Mouse (Mus musculus) kidney, postnatal 0 days (tissue): ENCODE data around the gene Tmem182. TPM values are rescaled to one million over a fixed set of nuclear protein-coding genes. Genes with fewer than 3 reads are reported as not detected.

ENCODE experiments used
- ATAC-seq: fragments of 200-750 bp; cut with Nextera tagmentation; replicated peaks from 2 replicates; pipeline ENCODE4 v1.8.0; 2017; ENCODE audit warnings: low read depth, moderate number of reproducible peaks, moderate TSS enrichment, moderate library complexity; ENCODE audit not compliant: low FRiP score
- DNase-seq: peaks from one replicate; pipeline ENCODE4 v3.0.0-alpha.2; 2016; ENCODE audit warnings: low spot score
- H3K27ac ChIP-seq: fragments of 300-500 bp; sonication (generic); 2 replicates; pipeline ENCODE4 v1.5.1; 2014; ENCODE audit warnings: mild to moderate bottlenecking
- H3K27me3 ChIP-seq: fragments of 300-500 bp; sonication (generic); 2 replicates; pipeline ENCODE4 v1.6.1; 2014; ENCODE audit warnings: low read length, mixed read lengths; ENCODE audit not compliant: insufficient read depth
- H3K36me3 ChIP-seq: fragments of 300-500 bp; sonication (generic); 2 replicates; pipeline ENCODE4 v1.6.1; 2014; ENCODE audit warnings: low read length, mixed read lengths; ENCODE audit not compliant: insufficient read depth
- H3K4me1 ChIP-seq: fragments of 300-500 bp; sonication (generic); replicated peaks from 2 replicates; pipeline ENCODE4 v1.6.1; 2014; ENCODE audit warnings: antibody characterized with exemption, low read length, mixed read lengths; ENCODE audit not compliant: insufficient read depth
- H3K4me2 ChIP-seq: fragments of 300-500 bp; sonication (generic); 2 replicates; pipeline ENCODE4 v1.6.1; 2014; ENCODE audit warnings: mild to moderate bottlenecking, low read length, moderate library complexity, mixed read lengths
- H3K4me3 ChIP-seq: fragments of 300-500 bp; sonication (generic); replicated peaks from 2 replicates; pipeline ENCODE4 v1.5.1; 2014; ENCODE audit warnings: low read depth, low read length
- H3K9ac ChIP-seq: fragments of 300-500 bp; sonication (generic); 2 replicates; pipeline ENCODE4 v1.6.1; 2014; ENCODE audit warnings: low read depth, low read length
- H3K9me3 ChIP-seq: fragments of 300-500 bp; sonication (generic); replicated peaks from 2 replicates; pipeline ENCODE4 v1.6.1; 2016; ENCODE audit warnings: low read length, inconsistent platforms, mixed read lengths
- CTCF ChIP-seq: IDR thresholded peaks from 2 replicates; pipeline ENCODE4 v1.5.1; 2016; ENCODE audit warnings: antibody characterized with exemption, low read depth, mild to moderate bottlenecking, moderate library complexity
- WGBS: fragments of 180-500 bp; shearing (Covaris S2); extraction: QIAGEN DNeasy Blood & Tissue Kit; methylation state at CpG from one replicate; pipeline ENCODE4 v1.1.7; 2014; 5-methylcytosine and 5-hydroxymethylcytosine counted together
- polyA plus RNA-seq: library from polyadenylated mRNA; unstranded; fragments of >200 nt; fragmentation: Nextera tagmentation; extraction: Ambion mirVana; gene quantifications from 2 replicates; pipeline ENCODE4 v1.2.1, GENCODE M21; 2015

Tmem182 gene
- polyA plus RNA-seq, 1 experiment from 2014 or later = 0.71 TPM

DNA sequence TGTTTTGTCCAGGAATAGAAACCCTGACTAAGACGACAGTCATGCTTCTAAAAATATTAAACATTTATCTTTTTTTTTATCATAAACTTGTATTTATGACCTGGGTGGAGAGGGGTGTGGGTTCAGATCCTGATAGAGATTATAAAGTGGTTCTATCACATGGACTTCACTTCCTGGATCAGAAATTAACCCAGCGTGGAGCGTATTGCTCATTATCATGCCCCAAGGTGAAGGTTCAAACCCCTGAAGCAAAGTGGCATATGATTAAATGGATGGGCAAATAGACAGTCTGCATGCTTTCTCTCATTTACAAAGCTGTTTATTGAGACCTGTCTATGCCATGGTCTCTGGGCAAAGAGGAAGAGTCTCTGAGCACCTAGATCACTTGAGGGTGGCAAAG lies 28.6 kb upstream of the Tmem182 start:
- whole genome bisulfite sequencing = 70% methylated on average over 3 of the region's 3 CpGs
- DNase-seq (no peak), ATAC-seq (no peak)
- peaks cover 21% of the 10 kb centered on the region; the same call in 1 of the 2 replicates for H3K36me3 ChIP-seq
- no peak overlapping the region for H3K4me3 ChIP-seq
- no peak for TF ChIP-seq CTCF
- no peaks in the 10 kb centered on the region for H3K9me3 ChIP-seq
- no peaks in the 10 kb centered on the region for H3K4me1 ChIP-seq
- H3K27me3 ChIP-seq = no peaks in the 10 kb centered on the region
- no peak overlapping the region for H3K27ac ChIP-seq
- no peak overlapping the region for H3K9ac ChIP-seq
- no peak overlapping the region for H3K4me2 ChIP-seq

DNA sequence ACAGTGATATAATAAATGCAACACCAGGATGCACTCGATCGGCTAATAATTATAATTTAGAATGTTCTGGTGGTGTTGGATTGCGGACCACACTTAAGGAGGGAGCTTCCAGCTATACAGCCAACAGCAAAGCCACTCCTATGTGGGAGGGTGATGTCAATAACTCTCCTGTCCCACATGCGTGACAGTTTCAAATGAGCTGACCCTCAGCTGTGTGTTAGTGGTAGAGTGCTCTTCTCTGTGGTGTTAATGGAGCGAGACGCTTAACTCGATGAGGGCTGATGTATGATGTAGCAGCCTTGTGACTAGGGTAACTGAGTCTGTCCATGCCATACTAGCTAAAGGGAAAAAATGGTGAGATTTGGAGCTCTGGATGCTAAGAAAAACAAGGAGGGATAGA lies 22.0 kb upstream of the Tmem182 start:
- WGBS = 45% methylated on average over 7 of the region's 7 CpGs
- H3K4me2 ChIP-seq = no peak overlapping the region
- H3K4me1 ChIP-seq = no peaks in the 10 kb centered on the region
- no peak overlapping the region for H3K27ac ChIP-seq
- no peaks in the 10 kb centered on the region for H3K9me3 ChIP-seq
- H3K36me3 ChIP-seq = peaks cover 20% of the 10 kb centered on the region
- ATAC-seq = no peak; the same call in 1 of the 2 replicates
- peak; percentile 34 for DNase-seq
- no peak for TF ChIP-seq CTCF
- H3K4me3 ChIP-seq = no peak overlapping the region
- H3K27me3 ChIP-seq = no peaks in the 10 kb centered on the region
- H3K9ac ChIP-seq = no peak overlapping the region

GRCm38 (mm10) chr1:40784306-40784705 lies 21.1 kb upstream of the Tmem182 start:
- 89% methylated on average over 9 of the region's 9 CpGs for whole genome bisulfite sequencing
- TF ChIP-seq CTCF = no peak
- ATAC-seq (no peak), DNase-seq (no peak)
- Histone ChIP-seq H3K4me3 (no peak overlapping the region), H3K4me1 (no peaks in the 10 kb centered on the region), H3K4me2 (no peak overlapping the region), H3K9me3 (no peaks in the 10 kb centered on the region), H3K27me3 (no peaks in the 10 kb centered on the region), H3K36me3 (peaks cover 14% of the 10 kb centered on the region), H3K27ac (no peak overlapping the region), H3K9ac (no peak overlapping the region)

DNA sequence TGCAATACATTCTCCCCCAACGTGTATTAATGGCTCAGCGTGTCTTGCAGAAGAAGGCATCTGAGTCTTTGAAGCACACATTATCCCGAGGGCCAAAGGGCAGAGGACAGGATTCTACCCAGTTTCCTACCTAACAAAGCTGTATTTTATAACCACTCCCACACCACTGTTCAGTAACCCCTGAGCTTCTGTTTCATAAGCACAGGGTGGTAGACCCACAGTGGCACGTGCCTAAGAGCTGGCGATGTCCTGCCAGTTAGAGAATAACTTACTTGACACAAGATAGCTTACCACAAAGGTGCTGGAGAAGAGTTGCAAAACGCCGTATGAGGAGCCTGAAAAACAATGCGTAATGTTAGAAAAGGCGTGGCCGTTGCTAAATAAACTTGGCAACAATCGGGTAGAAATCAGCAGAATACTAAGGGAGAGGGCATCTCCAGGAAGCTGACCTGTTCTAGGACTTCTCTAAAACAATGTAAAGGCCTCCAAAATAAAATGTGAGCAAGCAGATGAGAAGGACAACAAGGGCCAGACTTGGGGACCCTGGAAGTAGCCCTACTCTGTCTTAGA lies 19.4 kb upstream of the Tmem182 start:
- peak; percentile 67 for ATAC-seq
- Histone ChIP-seq H3K4me1 (0 out of 2 replicates have a peak, but pooled peaks cover 2% of the 10 kb centered on the region), H3K4me2 (no peak overlapping the region), H3K27me3 (no peaks in the 10 kb centered on the region), H3K9ac (no peak overlapping the region), H3K9me3 (no peaks in the 10 kb centered on the region), H3K27ac (no peak overlapping the region), H3K36me3 (peaks cover 6% of the 10 kb centered on the region; the same call in 1 of the 2 replicates), H3K4me3 (no peak overlapping the region)
- WGBS = 72% methylated on average over 11 of the region's 11 CpGs
- peak; percentile 15 for DNase-seq
- no peak for TF ChIP-seq CTCF

- H3K36me3 ChIP-seq = no peaks in the 10 kb centered on the region
- ATAC-seq = no peak
- no peaks in the 10 kb centered on the region for H3K9me3 ChIP-seq
- H3K27me3 ChIP-seq = no peaks in the 10 kb centered on the region
- no peak overlapping the region for H3K4me3 ChIP-seq
- H3K4me1 ChIP-seq = 0 out of 2 replicates have a peak, but pooled peaks cover 4% of the 10 kb centered on the region
- H3K27ac ChIP-seq = no peak overlapping the region
- H3K4me2 ChIP-seq = no peak overlapping the region
- 83% methylated on average over 6 of the region's 6 CpGs for WGBS
- TF ChIP-seq CTCF = no peak
- no peak overlapping the region for H3K9ac ChIP-seq
- DNase-seq = no peak
Observed at GRCm38 (mm10) chr1:40788956-40789355, 16.4 kb upstream of the Tmem182 start.

GRCm38 (mm10) chr1:40789666-40790233 lies 15.7 kb upstream of the Tmem182 start:
- WGBS = 33% methylated on average over 5 of the region's 5 CpGs
- H3K27ac ChIP-seq = peak overlapping the region; percentile 19; the same call in 1 of the 2 replicates
- H3K9ac ChIP-seq = peak overlapping the region; percentile 67; the same call in 1 of the 2 replicates

More at GRCm38 (mm10) chr1:40789666-40790233, 15.7 kb upstream of the Tmem182 start:
- Histone ChIP-seq H3K4me2 (peak overlapping the region; percentile 55), H3K4me3 (peak overlapping the region; percentile 66), H3K36me3 (no peaks in the 10 kb centered on the region), H3K27me3 (no peaks in the 10 kb centered on the region), H3K4me1 (0 out of 2 replicates have a peak, but pooled peaks cover 4% of the 10 kb centered on the region), H3K9me3 (no peaks in the 10 kb centered on the region)
- no peak for ATAC-seq
- DNase-seq = peak; percentile 20
- TF ChIP-seq CTCF = no peak
